14 mouse cellular contexts compared by ENCODE assay signal in genomic region chr17:80009926-80010325, GRCm38 (mm10). TPM values are rescaled to one million over a fixed set of nuclear protein-coding genes. Genes with fewer than 3 reads are reported as not detected.
A peak's percentile ranks its signal among the peaks of the same experiment; 100 is the strongest.
DNase-seq lines count a peak whose midpoint lies in the region; ATAC-seq lines count a peak whose summit lies in the region.
"Had no signal": no experiment of that assay in that cellular context is flagged by ENCODE, and none has a peak within 500 bp of the region (broad histone marks: within the 10 kb centered on the region; RNA-seq: fewer than 3 reads in every experiment).

No protein-coding gene starts in this region.

- no peak for DNase-seq in kidney, adult 18-20 months
- peak; percentile 36 for DNase-seq in ZHBTc4 (ENCODE audit: low read depth, low spot score)
- peak; percentile 72 for DNase-seq in embryonic facial prominence, embryonic 11.5 days (ENCODE audit: low spot score)
- peak; percentile 60 for DNase-seq in mesoderm, embryonic 11.5 days (ENCODE audit: low read depth, low spot score)
- no peak for DNase-seq in layer of hippocampus, adult 18-20 months (ENCODE audit: low spot score in 2 of 2)
- DNase-seq in left cerebral cortex, adult 8-10 months (ENCODE audit: low spot score in 2 of 2): no peak
- DNase-seq: adrenal gland, postnatal 14 days; heart, adult 2 months; heart, postnatal 10 days had no signal

- no peak overlapping the region for H3K27ac ChIP-seq in kidney, embryonic 14.5 days (ENCODE audit: low read depth, low read length)
- no peak overlapping the region for H3K27ac ChIP-seq in embryonic facial prominence, embryonic 11.5 days (replicated peaks; ENCODE audit: low read depth, low read length)
- H3K27ac ChIP-seq: forebrain, embryonic 15.5 days; heart, adult 2 months; layer of hippocampus, adult 2 months; macrophage had no signal

- no peaks in the 10 kb centered on the region for H3K9me3 ChIP-seq in kidney, embryonic 14.5 days (ENCODE audit: control insufficient read depth, low read length)
- no peaks in the 10 kb centered on the region for H3K9me3 ChIP-seq in embryonic facial prominence, embryonic 11.5 days (replicated peaks; ENCODE audit: control insufficient read depth, low read length)
- H3K9me3 ChIP-seq: forebrain, embryonic 15.5 days had no signal

- no peak overlapping the region for H3K4me2 ChIP-seq in kidney, embryonic 14.5 days (replicated peaks; ENCODE audit: low read depth, low read length)
- no peak overlapping the region for H3K4me2 ChIP-seq in embryonic facial prominence, embryonic 11.5 days (ENCODE audit: low read depth, low read length)
- H3K4me2 ChIP-seq: forebrain, embryonic 15.5 days had no signal

- no peaks in the 10 kb centered on the region for H3K27me3 ChIP-seq in kidney, embryonic 14.5 days (ENCODE audit: control insufficient read depth, insufficient read depth, low read length)
- no peaks in the 10 kb centered on the region for H3K27me3 ChIP-seq in embryonic facial prominence, embryonic 11.5 days (ENCODE audit: control insufficient read depth, insufficient read depth, low read length)
- H3K27me3 ChIP-seq: forebrain, embryonic 15.5 days had no signal

- no peak overlapping the region for H3K4me3 ChIP-seq in kidney, embryonic 14.5 days (ENCODE audit: low read length)
- no peak overlapping the region for H3K4me3 ChIP-seq in embryonic facial prominence, embryonic 11.5 days (ENCODE audit: low read depth, low read length)
- H3K4me3 ChIP-seq: forebrain, embryonic 15.5 days; heart, adult 2 months; layer of hippocampus, adult 2 months had no signal

- no peak overlapping the region for H3K9ac ChIP-seq in kidney, embryonic 14.5 days (ENCODE audit: low read depth, low read length)
- no peak overlapping the region for H3K9ac ChIP-seq in embryonic facial prominence, embryonic 11.5 days (replicated peaks; ENCODE audit: low read length)
- H3K9ac ChIP-seq: forebrain, embryonic 15.5 days had no signal

- H3K36me3 ChIP-seq in kidney, embryonic 14.5 days (ENCODE audit: control insufficient read depth, insufficient read depth, low read length): no peaks in the 10 kb centered on the region
- H3K36me3 ChIP-seq in embryonic facial prominence, embryonic 11.5 days (replicated peaks; ENCODE audit: control insufficient read depth, insufficient read depth, low read depth, low read length): no peaks in the 10 kb centered on the region
- H3K36me3 ChIP-seq: forebrain, embryonic 15.5 days had no signal

- ATAC-seq in kidney, embryonic 14.5 days (ENCODE audit: low FRiP score, low TSS enrichment): peak; percentile 50
- ATAC-seq in embryonic facial prominence, embryonic 11.5 days (replicated peaks; ENCODE audit: insufficient number of reproducible peaks, low FRiP score, low TSS enrichment, low read depth): no peak
- ATAC-seq: forebrain, embryonic 15.5 days; inflammation-experienced regulatory T-cells, adult 6 months had no signal

- 16% methylated on average over 15 of the region's 15 CpGs for WGBS in kidney, embryonic 14.5 days
- WGBS in embryonic facial prominence, embryonic 11.5 days: 16% methylated on average over 15 of the region's 15 CpGs

- peaks cover 15% of the 10 kb centered on the region for H3K4me1 ChIP-seq in kidney, embryonic 14.5 days (ENCODE audit: control insufficient read depth, insufficient read depth, low read length)
- H3K4me1 ChIP-seq in embryonic facial prominence, embryonic 11.5 days (ENCODE audit: control insufficient read depth, insufficient read depth, low read length): no peaks in the 10 kb centered on the region

RNA-seq across cellular contexts. Expression of gene Hnrnpll, which starts 52.2 kb away (rescaled TPM):
- polyA plus RNA-seq in kidney, embryonic 14.5 days (2014; fragmentation: Nextera tagmentation; extraction: Ambion mirVana): 75.2 and 90.1 TPM in 2 replicates
- polyA plus RNA-seq in embryonic facial prominence, embryonic 11.5 days (2014; fragmentation: Nextera tagmentation; extraction: Ambion mirVana): 114 and 127 TPM in 2 replicates
- total RNA-seq in layer of hippocampus, adult 18-20 months (2021): 10 to 100 TPM; 59.8 to 59.9 TPM
- 10 to 100 TPM; 56.0 to 60.9 (median 58.8) TPM for total RNA-seq in left cerebral cortex, adult 8-10 months (2022)

Comparison
In these comparisons a context has a peak if more than half of its experiments do, and no peak if none do; other contexts are left out.
1. DNase-seq: peak in ZHBTc4 (single experiment), embryonic facial prominence, embryonic 11.5 days (single experiment) and mesoderm, embryonic 11.5 days (single experiment); none in kidney, adult 18-20 months (single experiment), layer of hippocampus, adult 18-20 months (0 of 2) and left cerebral cortex, adult 8-10 months (0 of 2).